Mouse (Mus musculus): ENCODE results near the gene Npr2.
"Not testable (repeated sequence)": the region's sequence is repeated elsewhere in the genome, so short reads cannot be mapped to it uniquely, and the experiment has no call there.

Gene Npr2

DNA sequence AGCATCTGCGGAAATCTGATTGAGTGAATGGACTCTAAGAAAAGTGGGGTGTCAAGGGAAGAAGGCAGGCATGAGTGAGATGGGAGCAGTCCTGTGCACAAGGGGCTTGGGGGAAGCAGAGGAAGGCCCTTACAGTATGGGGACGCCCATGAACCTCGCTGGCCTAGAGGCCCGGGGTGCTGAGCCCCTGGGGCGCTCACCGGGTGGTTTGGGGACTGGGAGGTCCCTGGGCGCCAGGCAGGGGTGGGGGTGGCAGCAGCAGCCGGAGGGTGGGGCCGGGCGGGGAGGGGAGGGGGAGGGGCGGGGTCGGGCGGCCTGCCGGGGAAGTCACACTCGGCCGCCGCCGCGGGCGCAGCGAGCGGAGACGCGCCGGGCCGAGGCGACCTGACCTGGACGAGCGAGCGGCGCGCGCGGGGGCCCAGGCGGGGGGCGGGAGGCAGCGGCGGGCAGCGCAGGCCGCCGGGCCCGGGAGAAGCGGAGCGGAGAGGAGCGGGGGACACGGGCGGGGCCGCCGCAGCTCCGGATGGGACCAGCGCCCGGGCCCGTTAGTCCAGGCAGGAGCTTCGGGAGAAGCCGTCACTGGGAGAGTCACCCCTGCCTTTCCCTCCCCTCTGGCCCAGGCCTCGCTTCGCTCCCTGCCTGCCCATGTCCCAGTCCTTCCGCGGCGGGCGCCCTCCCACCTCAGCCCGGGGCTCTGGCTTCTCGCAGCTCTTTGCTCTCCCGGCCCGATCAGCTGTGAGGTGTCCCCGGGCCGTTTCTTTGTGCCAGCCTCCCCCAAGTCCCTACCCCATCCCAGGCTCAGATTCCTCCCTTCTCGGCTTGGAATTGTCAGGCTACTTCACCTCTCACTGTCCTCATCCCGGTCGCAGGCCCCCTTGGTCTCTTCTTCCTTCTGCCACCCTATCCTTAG is at the start of gene Npr2:
Gene Npr2 (plus strand): TSS at position 890 of the 910 bp plus-strand sequence.
- no peak for DNase-seq (ENCODE audit: low read depth, low spot score)

DNA sequence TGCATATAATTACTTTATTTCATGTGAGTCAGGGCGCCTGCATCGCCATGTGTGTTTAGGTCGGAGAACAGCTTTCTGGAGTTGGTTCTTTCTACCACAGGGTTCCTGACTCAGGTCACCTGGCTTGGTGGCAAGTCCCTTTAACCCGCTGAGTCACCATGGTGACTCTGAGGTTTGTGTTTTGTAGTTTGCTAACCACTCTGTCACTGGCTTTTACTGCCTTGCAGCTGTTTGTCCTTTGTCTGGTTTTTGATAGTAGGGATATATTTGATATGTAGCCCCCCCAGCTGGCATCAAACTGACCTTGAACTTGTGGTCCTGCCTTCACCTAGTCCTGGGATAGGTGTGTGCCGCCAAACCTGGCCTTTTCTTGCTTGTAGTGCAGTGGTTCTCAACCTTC is 49.5 kb upstream of the Npr2 start:
- no peak for DNase-seq (ENCODE audit: low read depth, low spot score)

- DNase-seq (ENCODE audit: low read depth, low spot score), result no peak
These were observed 48.3 kb upstream of the Npr2 start for GRCm38 (mm10) chr4:43583421-43583820.

DNA sequence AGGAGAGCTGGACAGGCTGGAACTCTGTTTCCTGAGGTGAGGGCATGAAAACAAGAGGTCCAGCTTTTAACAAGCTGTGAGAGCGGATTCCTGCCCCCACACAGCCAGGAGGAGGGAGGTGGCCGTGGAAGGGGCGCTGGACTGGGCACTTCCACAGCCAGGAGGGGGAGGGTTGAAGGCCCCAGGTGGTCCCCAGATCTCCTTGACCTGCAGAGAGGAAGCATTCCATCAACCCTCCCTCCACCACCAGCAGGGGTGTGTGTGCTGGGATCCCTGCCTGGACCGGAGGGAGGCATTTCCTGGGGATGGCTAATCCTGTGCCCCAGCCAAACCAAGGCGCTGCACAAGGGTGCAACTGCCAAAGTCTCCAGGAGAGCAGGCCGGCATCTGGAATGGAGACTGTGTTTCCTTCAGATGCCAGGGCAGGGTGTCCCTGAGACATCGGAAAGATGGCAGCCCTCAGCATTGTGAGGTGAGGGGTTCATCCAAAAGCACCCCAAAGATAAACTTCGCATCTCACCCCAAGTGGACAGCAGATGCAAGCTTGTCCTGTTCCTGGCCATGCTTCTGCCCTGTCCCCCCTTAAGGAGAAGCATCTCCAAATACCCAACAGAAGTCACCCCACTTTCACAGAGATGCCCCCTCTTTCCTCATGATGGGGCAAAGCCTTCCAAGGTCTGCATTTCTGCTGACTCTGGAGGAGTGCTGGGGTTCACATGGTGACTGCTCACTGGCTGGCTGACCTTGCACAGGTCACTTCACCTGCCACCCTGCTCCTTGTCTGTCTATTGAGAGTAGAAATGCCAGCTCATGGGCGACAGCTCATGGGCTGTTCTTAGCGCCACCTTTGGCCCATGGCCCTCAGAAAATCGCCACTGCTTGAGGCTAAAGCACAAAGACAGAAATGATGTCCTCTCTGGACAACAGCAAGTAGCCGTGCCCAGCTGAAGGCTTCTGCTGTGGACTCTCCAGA is 47.0 kb upstream of the Npr2 start, which contains the start of gene Msmp:
Gene Msmp (minus strand): TSS at position 51 of the 973 bp plus-strand sequence.
- DNase-seq (ENCODE audit: low read depth, low spot score), result no peak

GRCm38 (mm10) chr4:43585682-43586081 is 46.1 kb upstream of the Npr2 start:
- no peak for DNase-seq (ENCODE audit: low read depth, low spot score)

DNA sequence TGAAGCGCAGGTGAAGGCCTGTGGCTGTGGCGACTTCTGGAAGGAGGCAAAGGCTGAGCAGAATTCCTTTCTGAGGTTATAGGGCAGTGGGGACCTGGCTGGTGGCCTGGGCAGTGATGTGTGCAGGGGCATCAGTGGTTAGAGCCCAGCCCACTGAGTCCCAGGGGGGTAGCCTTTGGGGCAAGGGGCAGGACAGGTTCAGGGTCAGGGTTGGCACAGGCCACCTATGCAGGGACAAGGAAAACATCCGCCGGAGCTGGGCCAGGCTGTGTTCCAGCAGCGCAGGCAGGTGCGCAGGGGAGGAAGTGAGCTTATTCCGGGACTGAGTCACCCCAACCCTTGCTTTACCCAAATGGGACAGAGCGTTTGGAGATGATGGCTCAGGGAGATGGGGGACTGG is 45.3 kb upstream of the Npr2 start:
- DNase-seq (ENCODE audit: low read depth, low spot score), result no peak

GRCm38 (mm10) chr4:43587681-43588080 is 44.1 kb upstream of the Npr2 start:
- no peak for DNase-seq (ENCODE audit: low read depth, low spot score)

- DNase-seq (ENCODE audit: low read depth, low spot score), result no peak
These were observed 40.2 kb upstream of the Npr2 start for GRCm38 (mm10) chr4:43591543-43591942.

DNA sequence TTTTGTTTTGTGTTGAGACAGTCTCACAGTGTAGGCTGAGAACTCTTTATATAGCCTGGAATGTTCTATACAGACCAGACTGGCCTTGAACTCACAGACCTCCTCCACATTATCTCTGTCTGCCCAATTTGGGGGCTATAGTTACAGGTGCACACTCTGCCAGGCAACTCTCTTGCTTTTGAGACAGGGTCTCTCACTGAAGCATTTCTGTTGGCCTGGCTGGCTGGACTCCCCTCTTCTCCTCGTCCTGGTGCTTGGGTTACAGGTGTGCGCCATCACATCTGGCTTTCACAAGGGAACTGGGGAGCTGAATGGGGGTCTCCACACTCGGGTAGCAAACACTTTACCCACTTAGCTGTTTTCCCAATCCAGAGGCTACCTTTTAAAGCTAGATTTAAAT is 39.8 kb upstream of the Npr2 start:
- DNase-seq (ENCODE audit: low read depth, low spot score), result no peak

- no peak for DNase-seq (ENCODE audit: low read depth, low spot score)
These were observed 38.3 kb upstream of the Npr2 start for GRCm38 (mm10) chr4:43593453-43593852.

DNA sequence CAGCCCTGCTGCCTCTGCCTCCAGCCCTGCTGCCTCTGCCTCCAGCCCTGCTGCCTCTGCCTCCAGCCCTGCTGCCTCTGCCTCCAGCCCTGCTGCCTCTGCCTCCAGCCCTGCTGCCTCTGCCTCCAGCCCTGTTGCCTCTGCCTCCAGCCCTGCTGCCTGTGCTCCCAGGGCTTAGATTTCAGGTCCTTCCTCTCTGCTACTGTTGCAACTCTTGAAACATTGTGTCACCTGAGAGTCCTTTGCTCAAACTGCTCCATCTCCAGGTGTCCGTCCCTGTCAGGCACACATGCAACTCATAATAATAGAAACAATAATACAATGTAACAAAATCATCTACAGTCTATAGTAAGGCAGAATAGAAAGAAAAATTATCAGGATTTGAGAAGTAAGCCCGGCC is 35.1 kb upstream of the Npr2 start:
- not testable (repeated sequence) for DNase-seq (ENCODE audit: low read depth, low spot score)

- no peak for DNase-seq (ENCODE audit: low read depth, low spot score)
These were observed 33.5 kb upstream of the Npr2 start for GRCm38 (mm10) chr4:43598200-43598599.

DNA sequence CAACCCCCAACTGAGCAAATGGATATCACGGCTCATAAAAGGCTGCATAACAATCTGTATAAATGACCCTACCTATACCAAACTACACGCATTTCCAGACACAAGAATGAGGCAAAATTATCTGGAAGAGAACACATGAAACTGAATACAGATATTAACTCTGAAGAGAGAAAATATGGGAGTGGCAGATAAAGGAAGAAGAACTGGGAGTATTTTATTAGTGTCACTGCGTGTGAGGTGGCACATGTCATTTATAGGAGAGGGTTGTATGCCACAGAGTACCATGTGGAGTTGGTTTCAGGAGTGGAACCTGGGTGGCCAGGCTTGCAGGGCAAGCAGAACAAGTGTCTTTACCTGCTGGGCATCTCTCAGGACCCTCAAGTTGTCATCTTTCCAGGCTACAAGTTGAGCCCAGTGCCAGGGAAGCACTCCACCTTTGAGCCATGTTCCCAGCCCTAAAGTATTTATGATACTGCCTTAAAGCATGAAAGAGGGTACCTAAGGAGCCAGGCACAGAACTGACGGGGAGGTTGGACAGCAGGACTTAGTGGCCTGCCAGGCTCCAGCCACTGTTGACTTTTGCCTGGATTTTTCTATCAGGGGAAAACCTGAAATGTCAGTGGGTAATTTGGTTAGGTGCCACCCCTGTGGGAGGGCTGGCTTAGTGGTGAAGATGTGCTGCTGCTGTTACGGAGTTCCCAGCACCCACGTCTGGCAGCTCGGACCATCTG is 32.9 kb upstream of the Npr2 start:
- no peak for DNase-seq (ENCODE audit: low read depth, low spot score)

DNA sequence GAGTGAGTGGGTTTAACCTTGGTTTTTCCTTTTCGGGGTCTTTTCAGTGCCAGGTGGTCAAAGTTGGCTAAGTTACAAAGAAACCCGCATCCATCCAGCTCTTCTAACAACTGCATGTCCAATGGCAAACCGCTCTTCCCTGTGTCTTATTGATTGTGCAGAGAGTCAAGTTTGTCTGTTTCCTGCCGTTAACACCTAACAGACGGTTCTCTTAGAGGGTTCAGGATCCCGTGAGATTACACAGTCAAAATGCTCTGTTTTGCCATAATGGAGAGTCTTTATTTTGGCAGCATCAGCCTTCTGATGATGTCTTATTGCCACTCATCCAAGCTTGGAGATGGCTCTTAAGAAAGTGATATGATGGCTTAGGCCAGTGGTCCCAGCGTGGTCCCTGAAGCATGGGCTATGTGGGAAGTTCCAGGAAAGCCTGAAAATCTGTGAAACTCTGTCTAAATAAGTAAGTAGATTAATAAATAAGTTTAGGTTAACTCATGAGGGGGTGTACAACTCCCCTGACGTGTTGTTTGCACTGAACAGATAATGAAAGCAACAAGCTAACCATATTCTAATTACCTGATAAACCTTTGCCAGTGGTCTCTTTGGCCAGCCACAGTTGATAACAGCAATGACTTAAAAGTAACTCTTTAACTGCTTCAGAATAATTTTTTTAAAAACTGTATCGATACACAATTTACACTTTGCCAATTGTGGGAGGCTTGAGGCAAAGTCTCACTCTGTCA is 31.4 kb upstream of the Npr2 start:
- no peak for DNase-seq (ENCODE audit: low read depth, low spot score)

GRCm38 (mm10) chr4:43604099-43604498 is 27.6 kb upstream of the Npr2 start:
- no peak for DNase-seq (ENCODE audit: low read depth, low spot score)

- DNase-seq (ENCODE audit: low read depth, low spot score), result no peak
These were observed 26.7 kb upstream of the Npr2 start for GRCm38 (mm10) chr4:43604751-43605685.

DNA sequence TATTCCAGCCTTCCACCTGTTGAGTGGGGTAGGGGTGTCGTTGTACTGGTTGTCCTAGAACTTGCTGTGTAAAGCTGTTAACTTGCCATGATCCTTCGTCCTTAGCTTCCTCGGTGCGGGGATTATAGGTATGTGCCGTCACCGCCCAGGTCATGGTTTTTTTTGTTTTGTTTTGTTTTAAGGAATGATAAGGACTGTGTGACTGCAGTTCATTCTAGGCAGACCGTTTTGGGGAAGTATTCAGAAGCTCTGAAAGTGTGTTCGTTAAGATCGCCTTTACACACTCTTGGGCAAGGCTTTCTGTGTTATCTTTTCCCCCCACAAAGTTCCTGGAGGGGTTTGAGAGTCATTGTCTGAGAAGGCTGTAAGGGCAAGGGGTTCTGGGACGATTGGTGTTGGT is 19.2 kb upstream of the Npr2 start:
- DNase-seq (ENCODE audit: low read depth, low spot score), result no peak

DNA sequence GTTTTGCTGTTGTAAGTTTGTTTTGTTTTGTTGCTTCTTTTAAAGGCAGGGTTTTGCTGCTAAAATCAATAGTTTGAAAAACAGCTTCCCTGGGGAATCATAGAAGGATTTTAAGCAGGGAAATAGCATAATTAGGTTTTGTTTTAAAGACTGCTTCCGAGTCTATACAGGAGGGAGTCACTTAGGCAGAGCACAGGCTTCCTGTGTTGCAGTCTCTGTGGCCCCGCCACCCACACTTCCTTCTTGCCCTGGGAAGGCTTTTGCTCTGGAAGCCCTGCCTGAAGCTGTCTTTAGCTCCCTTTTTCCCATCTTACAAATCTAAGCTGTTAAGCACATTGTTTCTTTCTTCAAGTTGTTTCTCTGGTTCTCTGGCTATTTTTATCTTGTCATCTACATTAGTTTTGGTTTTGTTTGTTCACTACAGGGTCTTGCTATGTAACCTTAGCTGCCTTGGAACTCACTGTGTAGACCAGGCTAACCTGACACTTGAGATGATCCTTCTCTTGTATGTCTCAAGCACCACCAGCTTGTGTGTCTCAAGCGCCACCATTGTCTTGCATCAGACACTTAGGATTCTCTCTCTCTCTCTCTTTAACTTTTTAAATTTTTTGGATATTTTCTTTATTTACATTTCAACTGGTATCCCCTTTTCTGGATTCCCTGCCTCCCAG is 18.5 kb upstream of the Npr2 start:
- DNase-seq (ENCODE audit: low read depth, low spot score), result no peak

GRCm38 (mm10) chr4:43620146-43620778 is 11.5 kb upstream of the Npr2 start:
- DNase-seq (ENCODE audit: low read depth, low spot score), result no peak
